In the genomic region with DNA sequence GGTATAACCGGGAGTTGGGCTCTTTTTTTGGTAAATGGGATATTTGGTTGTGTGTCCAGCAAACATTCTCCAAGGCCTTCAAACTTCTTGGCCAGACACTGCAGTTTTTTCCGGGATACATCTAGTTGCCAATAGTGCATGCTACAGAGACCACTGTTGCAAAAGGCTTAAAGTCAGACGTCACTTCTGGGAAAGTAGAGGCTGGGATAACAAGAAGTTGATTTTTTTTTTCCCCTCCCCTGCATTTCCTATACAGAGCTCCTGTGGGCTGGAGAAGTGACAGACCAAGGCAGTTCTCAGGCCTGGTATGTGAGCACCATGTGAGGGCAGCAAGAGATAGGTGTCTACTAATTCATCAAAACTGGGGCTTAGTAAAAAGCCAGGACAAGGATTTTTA, we compare ENCODE assay signal across 9 mouse cellular contexts. TPM values are rescaled to one million over a fixed set of nuclear protein-coding genes. Genes with fewer than 3 reads are reported as not detected.
DNase-seq lines count a peak whose midpoint lies in the region; ATAC-seq and TF ChIP-seq lines count a peak whose summit lies in the region.
"Had no signal": no experiment of that assay in that cellular context is flagged by ENCODE, and none has a peak within 500 bp of the region (broad histone marks: within the 10 kb centered on the region; RNA-seq: fewer than 3 reads in every experiment).

No protein-coding gene starts in this region.

- WGBS in kidney, adult 2 months: 23% methylated on average over 3 of the region's 3 CpGs
- 45% methylated on average over 3 of the region's 3 CpGs for WGBS in embryonic facial prominence, embryonic 15.5 days
- 58% methylated on average over 3 of the region's 3 CpGs for WGBS in intestine, embryonic 14.5 days
- 56% methylated on average over 3 of the region's 3 CpGs for WGBS in midbrain, embryonic 15.5 days

- peaks cover 29% of the 10 kb centered on the region for H3K4me1 ChIP-seq in kidney, adult 2 months (ENCODE audit: control insufficient read depth, insufficient read depth, low read length)
- peaks cover 67% of the 10 kb centered on the region for H3K4me1 ChIP-seq in embryonic facial prominence, embryonic 15.5 days
- H3K4me1 ChIP-seq in intestine, embryonic 14.5 days (replicated peaks; ENCODE audit: control insufficient read depth, insufficient read depth, low read length): peaks cover 46% of the 10 kb centered on the region
- peaks cover 63% of the 10 kb centered on the region for H3K4me1 ChIP-seq in midbrain, embryonic 15.5 days

- H3K4me3 ChIP-seq in kidney, adult 2 months (ENCODE audit: insufficient read depth, low read depth, low read length): no peak overlapping the region
- H3K4me3 ChIP-seq in embryonic facial prominence, embryonic 15.5 days (replicated peaks): peak overlapping the region; percentile 83
- no peak overlapping the region for H3K4me3 ChIP-seq in intestine, embryonic 14.5 days (ENCODE audit: low read depth, low read length)
- H3K4me3 ChIP-seq in midbrain, embryonic 15.5 days: peak overlapping the region; percentile 87

- TF ChIP-seq POLR2A in kidney, adult 2 months (IDR thresholded peaks at IDR 0.05; ENCODE audit: low read depth, low read length): no peak

- no peaks in the 10 kb centered on the region for H3K27me3 ChIP-seq in kidney, adult 2 months (replicated peaks; ENCODE audit: control insufficient read depth, insufficient read depth, low read length)
- H3K27me3 ChIP-seq in embryonic facial prominence, embryonic 15.5 days: no peaks in the 10 kb centered on the region
- H3K27me3 ChIP-seq in intestine, embryonic 14.5 days (replicated peaks; ENCODE audit: control insufficient read depth, insufficient read depth, low read length): no peaks in the 10 kb centered on the region
- H3K27me3 ChIP-seq in midbrain, embryonic 15.5 days (replicated peaks): 0 out of 2 replicates have a peak, but pooled peaks cover 4% of the 10 kb centered on the region

- no peak overlapping the region for H3K9ac ChIP-seq in embryonic facial prominence, embryonic 15.5 days
- no peak overlapping the region for H3K9ac ChIP-seq in intestine, embryonic 14.5 days (ENCODE audit: low read length)
- peak overlapping the region; percentile 81; the same call in 1 of the 2 replicates for H3K9ac ChIP-seq in midbrain, embryonic 15.5 days

- DNase-seq in kidney, adult 2 months: no peak
- DNase-seq in kidney, postnatal 4 days: no peak
- no peak for DNase-seq in intestine, embryonic 14.5 days (ENCODE audit: low spot score)
- DNase-seq in cerebellum, postnatal 36 days: no peak
- DNase-seq in spleen, adult 12 weeks (ENCODE audit: low spot score): no peak
- DNase-seq in thymus, postnatal 4 days: no peak
- DNase-seq: lung, postnatal 10 days had no signal

- no peaks in the 10 kb centered on the region for H3K36me3 ChIP-seq in kidney, adult 2 months (ENCODE audit: control insufficient read depth, insufficient read depth, low read length)
- H3K36me3 ChIP-seq in embryonic facial prominence, embryonic 15.5 days: no peaks in the 10 kb centered on the region
- no peaks in the 10 kb centered on the region for H3K36me3 ChIP-seq in intestine, embryonic 14.5 days (ENCODE audit: control insufficient read depth, insufficient read depth, low read length)
- no peaks in the 10 kb centered on the region for H3K36me3 ChIP-seq in midbrain, embryonic 15.5 days (replicated peaks)

- H3K9me3 ChIP-seq in embryonic facial prominence, embryonic 15.5 days (replicated peaks): no peaks in the 10 kb centered on the region
- H3K9me3 ChIP-seq in intestine, embryonic 14.5 days (ENCODE audit: control insufficient read depth, low read length): no peaks in the 10 kb centered on the region
- no peaks in the 10 kb centered on the region for H3K9me3 ChIP-seq in midbrain, embryonic 15.5 days

- H3K4me2 ChIP-seq in embryonic facial prominence, embryonic 15.5 days (replicated peaks): peak overlapping the region; percentile 82
- H3K4me2 ChIP-seq in intestine, embryonic 14.5 days (ENCODE audit: low read length): peak overlapping the region; percentile 84
- H3K4me2 ChIP-seq in midbrain, embryonic 15.5 days: peak overlapping the region; percentile 84

- peak overlapping the region; percentile 29 for H3K27ac ChIP-seq in kidney, adult 2 months (ENCODE audit: insufficient read depth, low read depth, low read length)
- peak overlapping the region; percentile 61 for H3K27ac ChIP-seq in embryonic facial prominence, embryonic 15.5 days (replicated peaks)
- H3K27ac ChIP-seq in intestine, embryonic 14.5 days (ENCODE audit: low read depth): peak overlapping the region; percentile 47; the same call in 1 of the 2 replicates
- no peak overlapping the region for H3K27ac ChIP-seq in midbrain, embryonic 15.5 days

- no peak for TF ChIP-seq CTCF in kidney, adult 2 months (conservative IDR thresholded peaks at IDR 0.05; ENCODE audit: insufficient read depth, insufficient read length, low read depth, low read length)

- no peak for ATAC-seq in embryonic facial prominence, embryonic 15.5 days (ENCODE audit: insufficient number of reproducible peaks, low FRiP score, low TSS enrichment, low read depth)
- no peak for ATAC-seq in intestine, embryonic 14.5 days (replicated peaks; ENCODE audit: low FRiP score, low TSS enrichment, low read depth)
- ATAC-seq in midbrain, embryonic 15.5 days (replicated peaks): no peak

RNA-seq across cellular contexts. Expression of gene Acvr1b, which starts 2.4 kb away (rescaled TPM):
- polyA plus RNA-seq in kidney, adult 2 months (2012; rRNA removed): 37.0 and 37.2 TPM in 2 replicates
- 10.5 and 11.4 TPM in 2 replicates for polyA plus RNA-seq in embryonic facial prominence, embryonic 15.5 days (2015; fragmentation: Nextera tagmentation; extraction: Ambion mirVana)
- 12.5 and 12.6 TPM in 2 replicates for polyA plus RNA-seq in intestine, embryonic 14.5 days (2014; fragmentation: Nextera tagmentation; extraction: Ambion mirVana)
- 23.3 and 24.9 TPM in 2 replicates for polyA plus RNA-seq in midbrain, embryonic 15.5 days (2015; fragmentation: Nextera tagmentation; extraction: Ambion mirVana)

RNA-seq across cellular contexts. Expression of gene Grasp, which starts 47.7 kb away (rescaled TPM):
- polyA plus RNA-seq in kidney, adult 2 months (2012; rRNA removed): 6.2 and 7.0 TPM in 2 replicates
- 11.4 and 15.1 TPM in 2 replicates for polyA plus RNA-seq in embryonic facial prominence, embryonic 15.5 days (2015; fragmentation: Nextera tagmentation; extraction: Ambion mirVana)
- 3.5 and 4.2 TPM in 2 replicates for polyA plus RNA-seq in intestine, embryonic 14.5 days (2014; fragmentation: Nextera tagmentation; extraction: Ambion mirVana)
- 1.3 and 1.9 TPM in 2 replicates for polyA plus RNA-seq in midbrain, embryonic 15.5 days (2015; fragmentation: Nextera tagmentation; extraction: Ambion mirVana)

RNA-seq across cellular contexts. Expression of gene Acvrl1, which starts 48.0 kb away (rescaled TPM):
- 33.4 and 34.1 TPM in 2 replicates for polyA plus RNA-seq in kidney, adult 2 months (2012; rRNA removed)
- polyA plus RNA-seq in embryonic facial prominence, embryonic 15.5 days (2015; fragmentation: Nextera tagmentation; extraction: Ambion mirVana): 17.5 and 19.6 TPM in 2 replicates
- 16.5 and 16.6 TPM in 2 replicates for polyA plus RNA-seq in intestine, embryonic 14.5 days (2014; fragmentation: Nextera tagmentation; extraction: Ambion mirVana)
- polyA plus RNA-seq in midbrain, embryonic 15.5 days (2015; fragmentation: Nextera tagmentation; extraction: Ambion mirVana): 8.6 and 8.7 TPM in 2 replicates

Comparison
In these comparisons a context has a peak if more than half of its experiments do, and no peak if none do; other contexts are left out.
1. H3K4me3 ChIP-seq: peak in embryonic facial prominence, embryonic 15.5 days (single experiment) and midbrain, embryonic 15.5 days (single experiment); none in kidney, adult 2 months (single experiment) and intestine, embryonic 14.5 days (single experiment).
2. Peak in every context shown above with its lines, with median percentiles within 50 percentile points of each other: H3K4me2 ChIP-seq.